Mouse (Mus musculus) ovary, adult 18-20 months (tissue): ENCODE results near the gene Hist2h2bb.
A peak's percentile ranks its signal among the peaks of the same experiment; 100 is the strongest.
"Not testable (repeated sequence)": the region's sequence is repeated elsewhere in the genome, so short reads cannot be mapped to it uniquely, and the experiment has no call there.

Experiments used
- DNase-seq: peaks from one replicate; pipeline ENCODE4 v3.0.0; 2022; ENCODE audit warnings: low spot score, mixed read lengths

The Hist2h2bb gene

GRCm38 (mm10) chr3:96263558-96264403, 5.8 kb upstream of the Hist2h2bb start:
- DNase-seq: no peak

- DNase-seq: no peak
Measured at GRCm38 (mm10) chr3:96264404-96264949, 5.1 kb upstream of the Hist2h2bb start.

- DNase-seq: no peak
Measured at GRCm38 (mm10) chr3:96266132-96266710, 3.3 kb upstream of the Hist2h2bb start.

DNA sequence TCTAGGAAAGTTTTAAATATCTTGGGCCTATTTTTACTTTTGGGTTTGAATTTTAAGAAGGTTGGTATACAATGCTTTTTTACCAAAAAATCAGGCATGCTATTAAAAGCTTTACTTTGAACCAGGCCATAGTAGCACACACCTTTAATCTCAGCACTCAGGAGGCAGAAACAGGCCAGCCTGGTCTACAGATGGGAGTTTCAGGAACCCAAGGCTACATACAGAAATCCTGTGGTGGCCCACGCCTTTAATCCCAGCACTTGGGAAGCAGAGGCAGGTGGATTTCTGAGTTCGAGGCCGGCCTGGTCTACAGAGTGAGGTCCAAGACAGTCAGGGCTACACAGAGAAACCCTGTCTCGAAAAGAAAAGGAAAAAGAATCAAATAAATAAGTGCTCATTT, 2.0 kb upstream of the Hist2h2bb start:
- no peak for DNase-seq

DNA sequence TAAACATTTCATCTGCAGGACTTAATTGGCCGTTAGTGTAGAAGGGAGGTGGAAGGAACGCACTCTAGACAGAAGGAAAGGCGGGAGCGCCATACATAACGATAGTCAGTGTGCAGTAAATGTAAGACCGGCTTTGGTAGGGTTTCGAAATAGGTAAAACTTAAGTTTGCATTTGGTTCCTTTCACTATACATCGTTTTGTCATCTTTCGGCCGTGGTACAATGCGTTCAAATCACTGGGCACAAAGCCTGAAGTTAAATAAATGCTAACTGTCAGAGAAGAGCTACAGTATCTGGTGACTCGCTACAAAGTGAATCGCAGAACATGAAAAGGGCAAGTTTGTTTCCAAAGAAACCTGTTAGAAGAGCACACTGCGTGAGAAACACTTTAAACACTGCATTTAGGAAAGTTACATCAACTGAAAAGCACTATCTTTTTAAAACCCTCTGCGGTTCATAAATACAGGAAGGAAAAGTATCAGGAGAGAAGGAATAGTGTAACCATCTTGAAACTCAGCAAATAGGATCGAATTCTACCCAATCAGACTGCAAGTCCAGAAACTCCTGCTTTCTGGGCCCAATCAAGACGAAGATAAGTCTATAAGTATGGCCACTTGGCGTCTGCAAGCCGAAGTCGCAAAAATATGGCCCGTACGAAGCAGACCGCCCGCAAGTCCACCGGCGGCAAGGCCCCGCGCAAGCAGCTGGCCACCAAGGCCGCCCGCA, 1.3 kb upstream of the Hist2h2bb start, which contains the start of gene Hist2h3b:
Hist2h3b (plus strand) TSS at position 604 of the 725 bp plus-strand sequence.
- peak; percentile 72 for DNase-seq

- DNase-seq: not testable (repeated sequence)
Measured at GRCm38 (mm10) chr3:96268776-96269378, 675 bp upstream of the Hist2h2bb start.

GRCm38 (mm10) chr3:96273591-96274465, 4.3 kb downstream of the Hist2h2bb start:
- no peak for DNase-seq

GRCm38 (mm10) chr3:96277428-96277799, 7.9 kb downstream of the Hist2h2bb start:
- DNase-seq: no peak

DNA sequence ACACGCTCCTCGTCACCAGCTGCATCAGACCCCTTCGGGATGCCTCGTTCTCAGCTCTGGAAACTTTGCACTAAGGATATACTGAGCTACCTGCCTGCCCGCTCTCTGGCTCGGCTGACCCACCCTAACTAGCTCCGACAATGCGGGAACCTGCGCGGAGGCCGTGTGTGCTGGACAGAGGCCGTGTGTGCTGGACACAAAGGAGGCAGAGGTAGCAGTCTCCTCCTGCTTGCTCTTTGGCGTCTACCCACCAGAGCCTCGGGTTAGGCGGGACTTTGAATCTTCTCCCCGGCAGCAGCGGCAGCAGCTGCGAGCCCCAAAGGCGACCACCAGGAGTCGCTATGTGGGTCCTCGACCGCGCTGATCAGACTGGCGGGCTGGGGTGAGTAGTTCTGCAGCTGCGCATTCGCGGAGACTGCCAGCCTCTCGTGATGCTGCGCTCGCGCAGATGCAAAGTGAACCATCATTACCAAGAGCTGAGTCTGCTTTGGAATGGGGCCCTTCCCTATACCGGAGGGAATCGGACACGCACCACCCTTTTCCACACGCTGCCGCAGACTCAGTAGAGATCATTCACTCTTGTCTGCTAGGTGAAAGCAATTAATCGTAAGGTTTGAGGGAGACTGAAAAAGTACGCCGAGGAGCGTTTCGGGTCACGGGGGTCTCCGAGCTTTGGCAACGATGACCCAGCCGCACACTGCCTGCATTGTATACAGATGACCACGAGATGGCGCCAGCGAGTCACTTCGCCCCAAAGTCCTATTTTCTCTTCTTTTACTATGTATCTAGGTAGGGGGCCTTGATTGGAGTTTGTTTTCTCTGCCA, 8.5 kb downstream of the Hist2h2bb start:
- DNase-seq: peak; percentile 85

- no peak for DNase-seq
Measured at GRCm38 (mm10) chr3:96280660-96281059, 11.1 kb downstream of the Hist2h2bb start.

DNA sequence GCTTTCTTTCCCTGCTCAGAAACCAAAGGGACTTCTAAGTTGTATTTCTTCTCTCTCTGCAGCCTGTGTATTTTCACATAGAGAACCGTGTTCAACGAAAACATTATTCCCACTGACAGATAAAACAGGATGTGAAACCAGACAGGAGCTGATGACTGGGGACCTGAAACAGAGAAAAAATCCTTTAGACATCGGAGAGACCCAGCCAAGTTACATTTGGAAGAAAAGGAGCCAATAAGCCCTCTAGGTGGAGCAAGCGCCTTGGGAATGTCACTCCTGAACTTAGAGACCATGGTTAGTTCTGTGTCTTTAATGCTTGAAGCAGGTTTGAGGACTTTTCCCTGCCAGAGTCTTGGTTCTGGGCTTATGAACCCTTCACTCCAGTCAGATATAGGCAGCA, 14.9 kb downstream of the Hist2h2bb start:
- DNase-seq: no peak

- DNase-seq: not testable (repeated sequence)
Measured at GRCm38 (mm10) chr3:96287334-96287733, 17.8 kb downstream of the Hist2h2bb start.

DNA sequence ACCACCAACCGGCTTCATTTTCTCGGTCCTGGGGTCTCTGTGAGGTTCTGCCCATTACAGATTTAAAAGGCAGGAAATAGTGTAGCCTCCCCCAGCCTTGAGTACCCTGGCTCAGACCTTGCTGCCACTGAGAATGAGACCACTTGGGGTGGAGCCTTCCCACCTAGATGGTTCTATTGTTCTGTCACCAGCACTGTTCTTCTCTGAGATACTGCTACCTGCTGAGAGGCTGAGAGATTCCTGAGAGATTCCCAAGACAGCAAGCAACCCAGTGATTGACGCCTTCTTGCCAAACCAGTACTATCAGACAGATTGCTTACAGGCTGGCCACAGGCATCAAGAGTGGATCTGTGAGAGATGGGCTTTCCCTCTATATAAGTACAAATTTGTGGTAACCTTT, 19.6 kb downstream of the Hist2h2bb start:
- no peak for DNase-seq

- not testable (repeated sequence) for DNase-seq
Measured at GRCm38 (mm10) chr3:96290727-96291126, 21.2 kb downstream of the Hist2h2bb start.

- no peak for DNase-seq
Measured at GRCm38 (mm10) chr3:96292641-96293040, 23.1 kb downstream of the Hist2h2bb start.

GRCm38 (mm10) chr3:96293368-96293767, 23.8 kb downstream of the Hist2h2bb start:
- DNase-seq: no peak

GRCm38 (mm10) chr3:96293787-96294186, 24.2 kb downstream of the Hist2h2bb start, which contains the start of gene Fcgr1:
Fcgr1 (minus strand) TSS chr3:96293969.
- no peak for DNase-seq

DNA sequence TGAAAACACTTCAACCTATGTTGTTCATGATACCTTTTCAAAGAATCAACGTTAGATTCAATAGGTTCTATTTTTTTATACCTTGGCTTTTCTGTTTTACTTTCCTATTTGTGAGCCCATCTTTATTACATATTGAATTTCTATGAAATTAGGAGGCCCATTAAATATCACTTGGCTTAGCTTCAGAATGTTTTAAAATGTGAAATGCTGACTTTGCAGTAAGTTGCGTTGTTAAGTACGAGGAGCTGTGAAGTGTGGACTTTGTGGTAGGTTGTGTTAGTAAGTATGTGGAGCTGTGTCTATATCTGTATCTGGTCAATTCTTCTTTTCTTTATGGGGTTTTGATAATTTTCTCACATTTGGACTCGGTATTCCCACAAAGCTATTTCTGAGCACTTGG, 28.8 kb downstream of the Hist2h2bb start:
- no peak for DNase-seq

- DNase-seq: no peak
Measured at GRCm38 (mm10) chr3:96299562-96299961, 30.0 kb downstream of the Hist2h2bb start.
